Mouse (Mus musculus) bone marrow, adult 2 months (tissue): ENCODE data around the gene Il2ra. TPM values are rescaled to one million over a fixed set of nuclear protein-coding genes. Genes with fewer than 3 reads are reported as not detected.

ENCODE experiments used
- H3K27ac ChIP-seq: fragments of 200-500 bp; 2 replicates; pipeline ENCODE4 v1.5.1; 2012; ENCODE audit warnings: low read depth, mild to moderate bottlenecking, control low read depth, inconsistent platforms, low read length; ENCODE audit not compliant: control insufficient read depth, poor library complexity, insufficient read depth
- H3K4me1 ChIP-seq: fragments of 200-500 bp; 2 replicates; pipeline ENCODE4 v1.6.1; 2011; ENCODE audit warnings: low read length; ENCODE audit not compliant: control insufficient read depth, insufficient read depth
- H3K4me3 ChIP-seq: fragments of 200-500 bp; replicated peaks from 2 replicates; pipeline ENCODE3; 2011; ENCODE audit warnings: mild to moderate bottlenecking, low read depth, low read length, control low read depth; ENCODE audit not compliant: control insufficient read depth
- CTCF ChIP-seq: fragments of 200-500 bp; IDR thresholded peaks from 2 replicates; pipeline ENCODE4 v1.5.1; 2011; ENCODE audit warnings: low read length, control low read depth; ENCODE audit not compliant: control insufficient read depth, insufficient read depth
- POLR2A ChIP-seq: fragments of 200-500 bp; IDR thresholded peaks from 2 replicates; pipeline ENCODE4 v1.6.1; 2011; ENCODE audit warnings: low read depth, mild to moderate bottlenecking, control low read depth, low read length, borderline replicate concordance; ENCODE audit not compliant: control insufficient read depth
- WGBS: fragments of 180-500 bp; shearing (Covaris S2); methylation state at CpG from one replicate; pipeline ENCODE4 v1.1.7; 2018; 5-methylcytosine and 5-hydroxymethylcytosine counted together
- polyA plus RNA-seq: library from polyadenylated mRNA; stranded (reverse); fragments of >200 nt; gene quantifications from 2 replicates; pipeline ENCODE4 v1.2.4, GENCODE M21; 2011; ENCODE audit warnings: low replicate concordance; ENCODE audit not compliant: missing spikeins, insufficient read depth, insufficient read length

Il2ra gene
- polyA plus RNA-seq, 1 experiment: 3.9 TPM

DNA sequence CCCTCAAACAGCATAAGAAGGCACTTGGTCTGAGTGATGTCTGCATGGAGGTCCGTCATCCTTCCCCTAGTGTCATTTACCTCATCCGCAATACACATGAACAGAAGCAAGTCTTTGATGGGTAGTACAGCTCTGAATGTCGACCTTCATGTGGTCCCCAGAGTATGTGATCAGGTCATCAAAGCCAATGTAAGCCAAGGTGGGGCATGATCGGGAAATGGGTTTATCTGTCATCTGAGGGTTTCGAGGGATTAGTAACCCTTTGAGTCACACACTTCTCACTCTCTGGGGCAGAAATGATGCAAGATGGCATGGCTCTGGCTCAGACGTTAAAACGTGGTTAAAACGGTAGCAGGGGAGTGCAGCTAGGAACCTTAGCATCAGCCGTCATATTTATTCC lies 25.8 kb upstream of the Il2ra start:
- Histone ChIP-seq H3K4me1 (no peaks in the 10 kb centered on the region), H3K4me3 (no peak overlapping the region), H3K27ac (no peak overlapping the region)
- 83% methylated on average over 9 of the region's 9 CpGs for WGBS
- TF ChIP-seq POLR2A (no peak), CTCF (no peak)

GRCm38 (mm10) chr2:11619598-11619997 lies 23.0 kb upstream of the Il2ra start:
- H3K4me3 ChIP-seq: no peak overlapping the region
- TF ChIP-seq CTCF: no peak
- H3K4me1 ChIP-seq: no peaks in the 10 kb centered on the region; the same call in 1 of the 2 replicates
- WGBS: 75% methylated on average over 2 of the region's 2 CpGs
- H3K27ac ChIP-seq: no peak overlapping the region

DNA sequence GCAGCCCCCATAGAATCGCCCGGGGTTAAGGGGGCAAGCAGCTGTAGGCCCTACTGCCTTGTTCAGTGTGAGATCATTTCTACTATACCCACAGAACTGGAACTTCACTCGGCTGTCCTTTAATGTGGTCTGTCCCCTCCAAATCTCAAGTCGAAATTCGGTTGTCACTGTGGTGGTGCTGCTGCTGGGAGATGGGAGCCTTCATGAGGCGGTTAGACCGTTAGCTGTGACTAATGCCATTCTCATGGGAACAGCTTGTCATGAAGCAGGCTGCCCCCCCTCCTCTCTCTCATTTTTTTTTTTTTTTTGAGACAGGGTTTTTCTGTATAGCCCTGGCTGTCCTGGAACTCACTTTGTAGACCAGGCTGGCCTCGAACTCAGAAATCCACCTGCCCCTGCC lies 19.4 kb upstream of the Il2ra start:
- WGBS: 73% methylated on average over 8 of the region's 8 CpGs
- Histone ChIP-seq H3K4me3 (no peak overlapping the region), H3K4me1 (no peaks in the 10 kb centered on the region; the same call in none of the 2 replicates), H3K27ac (peak overlapping the region; percentile 6; the same call in 1 of the 2 replicates)
- TF ChIP-seq CTCF (no peak), POLR2A (no peak)

- TF ChIP-seq POLR2A (no peak), CTCF (no peak)
- Histone ChIP-seq H3K4me3 (no peak overlapping the region), H3K4me1 (no peaks in the 10 kb centered on the region; the same call in none of the 2 replicates), H3K27ac (no peak overlapping the region)
- WGBS: 83% methylated on average over 2 of the region's 2 CpGs
Measured at GRCm38 (mm10) chr2:11623726-11624125, 18.9 kb upstream of the Il2ra start.

DNA sequence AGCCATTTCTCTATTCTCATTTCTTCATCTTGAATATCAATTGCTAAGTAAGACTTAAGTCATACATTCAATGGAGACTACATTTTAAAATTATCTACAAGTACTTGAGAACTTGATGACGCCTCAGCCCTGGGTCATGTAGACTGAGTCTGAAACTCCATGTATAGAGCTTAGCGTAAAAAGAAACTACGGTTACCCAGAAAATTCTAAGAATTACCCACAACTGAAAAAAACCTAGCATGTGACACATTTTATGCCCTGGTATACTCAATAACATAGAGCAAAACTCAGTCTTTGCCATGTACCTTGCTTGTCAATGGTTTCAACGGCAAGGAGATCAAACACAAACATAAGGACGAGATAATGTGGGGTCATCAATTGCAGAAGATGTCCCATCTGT lies 16.7 kb upstream of the Il2ra start, which contains the start of gene Gm17490:
TSS of gene Gm17490 (minus strand) at position 375 of the 400 bp plus-strand sequence.
- 89% methylated on average over 5 of the region's 5 CpGs for WGBS

GRCm38 (mm10) chr2:11635035-11635434 lies 7.6 kb upstream of the Il2ra start:
- 81% methylated on average over 6 of the region's 6 CpGs for WGBS
- H3K27ac ChIP-seq: peak overlapping the region; percentile 85; the same call in 1 of the 2 replicates
- peaks cover 6% of the 10 kb centered on the region; the same call in 1 of the 2 replicates for H3K4me1 ChIP-seq
- TF ChIP-seq POLR2A (no peak), CTCF (no peak)
- no peak overlapping the region for H3K4me3 ChIP-seq

More for the DNA sequence above, 16.7 kb upstream of the Il2ra start, which contains the start of gene Gm17490:
- TF ChIP-seq POLR2A: no peak
- Histone ChIP-seq H3K4me1 (peaks cover 2% of the 10 kb centered on the region), H3K4me3 (no peak within 1 kb of the TSS), H3K27ac (no peak within 1 kb of the TSS)

- Histone ChIP-seq H3K4me3 (no peak overlapping the region), H3K27ac (peak overlapping the region; percentile 85; the same call in 1 of the 2 replicates), H3K4me1 (peaks cover 6% of the 10 kb centered on the region; the same call in 1 of the 2 replicates)
- WGBS: 63% methylated on average over 5 of the region's 5 CpGs
- TF ChIP-seq CTCF (no peak), POLR2A (no peak)
Measured at GRCm38 (mm10) chr2:11635471-11636137, 7.0 kb upstream of the Il2ra start.

DNA sequence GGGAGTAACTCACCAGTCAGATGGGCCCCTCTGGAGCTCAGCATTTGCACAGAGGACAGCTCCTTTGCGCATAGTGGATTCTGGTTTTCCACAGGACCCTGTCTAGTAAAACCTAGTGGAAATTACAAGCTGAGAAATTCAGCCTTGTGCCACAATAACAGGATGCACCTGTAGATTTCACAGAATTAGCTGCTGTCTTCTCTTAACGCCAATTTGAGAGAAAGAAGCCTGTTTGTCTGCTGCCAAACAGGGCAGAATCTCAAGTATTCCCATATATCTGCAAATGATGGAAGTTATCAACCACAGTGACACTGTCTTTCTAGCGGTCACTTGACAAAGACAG lies 6.5 kb upstream of the Il2ra start:
- WGBS: 51% methylated on average over 3 of the region's 3 CpGs
- peak overlapping the region; percentile 85; the same call in 1 of the 2 replicates for H3K27ac ChIP-seq
- no peak overlapping the region for H3K4me3 ChIP-seq
- no peak for TF ChIP-seq CTCF
- TF ChIP-seq POLR2A: no peak
- H3K4me1 ChIP-seq: peaks cover 6% of the 10 kb centered on the region; the same call in 1 of the 2 replicates
